Mouse (Mus musculus): ENCODE measurements around the gene Kif2b.

Gene Kif2b

DNA sequence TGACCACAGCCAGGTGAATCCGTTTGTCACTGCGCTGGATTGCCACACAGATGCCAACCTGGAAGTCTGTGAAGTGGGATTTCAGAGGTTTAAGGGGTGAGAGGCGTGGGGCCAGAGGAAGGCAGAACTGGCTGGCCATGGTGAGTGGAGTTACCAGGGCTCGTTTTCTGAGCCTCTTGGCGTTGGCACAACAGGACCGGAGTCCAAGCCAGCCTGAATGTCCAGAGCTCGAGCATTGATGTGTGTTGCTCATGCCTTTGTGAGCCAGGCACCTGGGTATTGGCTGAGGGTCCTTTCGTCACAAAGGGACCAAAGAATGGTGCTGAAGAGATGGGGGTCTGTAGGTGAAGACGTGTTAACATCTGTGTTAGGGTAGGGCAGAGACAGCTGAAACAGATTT, at the start of gene Kif2b:
TSS of gene Kif2b (minus strand) at position 242 of the 400 bp plus-strand sequence.
- DNase-seq (ENCODE audit: low spot score), result no peak

DNA sequence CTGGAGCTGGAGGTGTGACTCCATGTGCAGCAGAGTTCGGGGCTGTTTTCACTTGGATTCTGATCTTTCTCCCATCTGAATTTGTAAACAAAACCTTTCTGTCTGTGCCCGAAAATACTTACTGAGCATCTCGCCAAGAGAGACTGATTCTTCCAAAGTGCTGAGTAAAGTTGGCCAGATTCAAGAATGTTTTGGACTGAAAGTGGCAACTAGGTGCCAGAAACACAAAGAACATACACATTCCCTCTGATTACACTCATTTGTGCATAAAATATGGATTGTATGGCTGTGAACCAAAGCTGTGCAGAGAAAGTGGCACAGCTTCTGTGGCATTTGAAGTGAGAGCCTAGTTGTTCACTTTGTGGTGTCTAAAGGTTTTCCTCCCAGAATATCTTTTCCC, 15.7 kb upstream of the Kif2b start:
- DNase-seq (ENCODE audit: low spot score), result no peak

GRCm38 (mm10) chr11:91576856-91577255, 502 bp downstream of the Kif2b start:
- DNase-seq (ENCODE audit: low spot score), result no peak

DNA sequence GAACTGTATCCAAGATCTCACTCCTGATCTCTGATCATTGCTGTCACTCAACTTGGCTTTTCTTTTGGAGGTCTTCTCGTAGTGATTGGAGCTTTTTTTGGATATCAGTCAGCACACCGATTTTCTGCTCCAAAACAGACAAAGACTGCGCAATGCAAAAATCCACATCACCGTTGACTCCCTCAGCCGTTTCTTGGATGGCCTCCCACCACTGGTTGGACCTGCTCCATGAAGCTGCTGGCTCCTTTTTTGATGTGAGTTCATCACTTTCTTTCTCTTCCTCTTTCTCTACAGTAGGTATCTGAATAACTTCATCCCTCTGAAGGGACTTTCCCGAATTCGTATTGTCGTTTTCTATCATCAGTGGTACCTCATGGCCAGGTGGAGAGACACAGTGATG, 2.0 kb downstream of the Kif2b start:
- no peak for DNase-seq (ENCODE audit: low spot score)

GRCm38 (mm10) chr11:91574477-91574876, 2.9 kb downstream of the Kif2b start:
- DNase-seq (ENCODE audit: low spot score), result no peak

DNA sequence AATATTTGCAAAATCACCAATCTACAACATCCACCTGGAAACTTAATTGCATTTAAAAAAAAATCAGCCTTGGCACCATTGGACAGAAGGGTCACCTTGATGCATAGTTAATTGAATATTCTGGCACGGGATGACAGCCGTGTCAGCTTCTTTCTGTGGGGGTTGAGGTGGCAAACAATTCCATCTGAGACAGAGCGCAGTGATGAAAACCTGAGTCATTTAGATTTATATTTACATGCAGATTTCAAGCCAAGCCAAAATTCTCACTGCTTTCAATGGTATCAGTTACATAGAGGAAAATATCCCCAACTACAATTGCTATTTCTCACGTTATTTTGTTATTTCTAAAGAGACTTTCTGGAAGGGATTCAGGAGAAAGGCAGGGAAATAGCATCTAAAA, 46.6 kb downstream of the Kif2b start:
- DNase-seq (ENCODE audit: low spot score), result no peak

All from embryo, embryonic 10.5 days (tissue).